Mouse (Mus musculus): ENCODE data around the gene Uchl5. TPM values are rescaled to one million over a fixed set of nuclear protein-coding genes. Genes with fewer than 3 reads are reported as not detected.

Uchl5 gene
- 88.5 and 99.1 TPM in 2 replicates for polyA plus RNA-seq (2015; fragmentation: Nextera tagmentation; extraction: Ambion mirVana)

- Histone ChIP-seq H3K27ac (ENCODE audit: low read length) (peak within 1 kb of the TSS; percentile 73), H3K9me3 (ENCODE audit: low read length) (no peaks in the 10 kb centered on the region), H3K9ac (replicated peaks; ENCODE audit: low read length) (peak within 1 kb of the TSS; percentile 92), H3K4me3 (ENCODE audit: low read length) (peak within 1 kb of the TSS; percentile 92), H3K27me3 (ENCODE audit: insufficient read depth, low read length) (no peaks in the 10 kb centered on the region), H3K36me3 (ENCODE audit: insufficient read depth, low read length) (no peaks in the 10 kb centered on the region), H3K4me1 (ENCODE audit: insufficient read depth, low read length) (peaks cover 19% of the 10 kb centered on the region; the same call in 1 of the 2 replicates), H3K4me2 (replicated peaks; ENCODE audit: low read depth, low read length) (peak within 1 kb of the TSS; percentile 94)
- WGBS, result under 1% methylated on average over 84 of the region's 84 CpGs
- ATAC-seq (ENCODE audit: low FRiP score, low TSS enrichment), result peak; percentile 97
Measured at GRCm38 (mm10) chr1:143776446-143777411, at the start of gene Uchl5, which contains the start of gene Trove2. Uchl5 (plus strand) TSS chr1:143777272. Trove2 (minus strand) TSS chr1:143777068.

DNA sequence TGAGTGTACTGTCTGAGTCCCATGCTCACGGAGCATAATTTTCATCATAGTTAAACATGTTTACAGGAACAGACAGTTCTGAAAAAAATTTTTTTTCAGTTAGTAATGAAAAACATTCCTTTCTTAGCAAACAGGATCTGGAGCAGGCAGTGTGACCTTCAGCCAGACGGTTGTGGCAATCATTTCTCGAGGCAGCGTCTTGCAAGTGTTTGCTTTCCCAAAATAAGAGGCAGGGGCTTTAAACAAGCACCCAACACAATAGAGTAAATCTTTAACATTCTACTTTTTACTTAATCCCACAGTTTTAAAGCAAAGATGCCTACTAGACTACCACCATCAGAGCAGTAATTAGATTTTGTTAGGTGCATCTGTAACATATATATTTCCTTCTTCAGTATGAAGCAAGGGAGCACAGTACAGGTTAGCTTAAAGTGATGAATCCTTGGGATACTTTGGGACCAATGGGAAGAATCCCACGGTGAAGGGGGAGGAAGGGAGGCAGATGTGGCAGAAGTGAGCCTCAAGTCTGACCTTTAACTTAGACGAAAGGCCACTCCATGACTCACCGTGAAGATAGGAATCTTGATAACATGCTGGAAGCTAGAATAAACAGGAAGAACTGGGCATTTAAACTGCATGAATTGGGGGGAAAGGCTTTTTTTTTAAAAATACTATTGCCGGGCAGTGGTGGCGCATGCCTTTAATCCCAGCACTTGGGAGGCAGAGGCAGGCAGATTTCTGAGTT is 49.2 kb upstream of the Uchl5 start:
- no peak for ATAC-seq (ENCODE audit: low FRiP score, low TSS enrichment)
- no peaks in the 10 kb centered on the region for H3K4me1 ChIP-seq (ENCODE audit: insufficient read depth, low read length)
- H3K27me3 ChIP-seq (ENCODE audit: insufficient read depth, low read length), result no peaks in the 10 kb centered on the region
- WGBS, result 59% methylated on average over 9 of the region's 9 CpGs
- H3K27ac ChIP-seq (ENCODE audit: low read length), result no peak overlapping the region
- no peaks in the 10 kb centered on the region for H3K36me3 ChIP-seq (ENCODE audit: insufficient read depth, low read length)
- no peak overlapping the region for H3K4me2 ChIP-seq (replicated peaks; ENCODE audit: low read depth, low read length)
- H3K4me3 ChIP-seq (ENCODE audit: low read length), result no peak overlapping the region
- no peak overlapping the region for H3K9ac ChIP-seq (replicated peaks; ENCODE audit: low read length)
- no peaks in the 10 kb centered on the region for H3K9me3 ChIP-seq (ENCODE audit: low read length)

- Histone ChIP-seq H3K36me3 (ENCODE audit: insufficient read depth, low read length) (no peaks in the 10 kb centered on the region), H3K4me1 (ENCODE audit: insufficient read depth, low read length) (no peaks in the 10 kb centered on the region), H3K4me3 (ENCODE audit: low read length) (no peak overlapping the region), H3K27me3 (ENCODE audit: insufficient read depth, low read length) (no peaks in the 10 kb centered on the region), H3K27ac (ENCODE audit: low read length) (no peak overlapping the region), H3K9ac (replicated peaks; ENCODE audit: low read length) (no peak overlapping the region), H3K9me3 (ENCODE audit: low read length) (no peaks in the 10 kb centered on the region), H3K4me2 (replicated peaks; ENCODE audit: low read depth, low read length) (no peak overlapping the region)
- ATAC-seq (ENCODE audit: low FRiP score, low TSS enrichment), result no peak
- 71% methylated on average over 2 of the region's 2 CpGs for WGBS
Measured at GRCm38 (mm10) chr1:143730899-143731298, 46.2 kb upstream of the Uchl5 start.

- H3K27me3 ChIP-seq (ENCODE audit: insufficient read depth, low read length), result no peaks in the 10 kb centered on the region
- no peak for ATAC-seq (ENCODE audit: low FRiP score, low TSS enrichment)
- H3K4me1 ChIP-seq (ENCODE audit: insufficient read depth, low read length), result no peaks in the 10 kb centered on the region
- WGBS, result 41% methylated on average over 4 of the region's 4 CpGs
- H3K4me3 ChIP-seq (ENCODE audit: low read length), result no peak overlapping the region
- no peak overlapping the region for H3K4me2 ChIP-seq (replicated peaks; ENCODE audit: low read depth, low read length)
- H3K9me3 ChIP-seq (ENCODE audit: low read length), result no peaks in the 10 kb centered on the region
- H3K9ac ChIP-seq (replicated peaks; ENCODE audit: low read length), result no peak overlapping the region
- H3K27ac ChIP-seq (ENCODE audit: low read length), result no peak overlapping the region
- no peaks in the 10 kb centered on the region for H3K36me3 ChIP-seq (ENCODE audit: insufficient read depth, low read length)
Measured at GRCm38 (mm10) chr1:143731691-143732090, 45.4 kb upstream of the Uchl5 start.

GRCm38 (mm10) chr1:143733914-143734410 is 43.1 kb upstream of the Uchl5 start:
- Histone ChIP-seq H3K9me3 (ENCODE audit: low read length) (no peaks in the 10 kb centered on the region), H3K9ac (replicated peaks; ENCODE audit: low read length) (no peak overlapping the region), H3K36me3 (ENCODE audit: insufficient read depth, low read length) (no peaks in the 10 kb centered on the region), H3K4me3 (ENCODE audit: low read length) (no peak overlapping the region), H3K27me3 (ENCODE audit: insufficient read depth, low read length) (no peaks in the 10 kb centered on the region), H3K4me2 (replicated peaks; ENCODE audit: low read depth, low read length) (no peak overlapping the region), H3K4me1 (ENCODE audit: insufficient read depth, low read length) (0 out of 2 replicates have a peak, but pooled peaks cover 2% of the 10 kb centered on the region), H3K27ac (ENCODE audit: low read length) (no peak overlapping the region)
- 80% methylated on average over 5 of the region's 5 CpGs for WGBS
- ATAC-seq (ENCODE audit: low FRiP score, low TSS enrichment), result no peak

DNA sequence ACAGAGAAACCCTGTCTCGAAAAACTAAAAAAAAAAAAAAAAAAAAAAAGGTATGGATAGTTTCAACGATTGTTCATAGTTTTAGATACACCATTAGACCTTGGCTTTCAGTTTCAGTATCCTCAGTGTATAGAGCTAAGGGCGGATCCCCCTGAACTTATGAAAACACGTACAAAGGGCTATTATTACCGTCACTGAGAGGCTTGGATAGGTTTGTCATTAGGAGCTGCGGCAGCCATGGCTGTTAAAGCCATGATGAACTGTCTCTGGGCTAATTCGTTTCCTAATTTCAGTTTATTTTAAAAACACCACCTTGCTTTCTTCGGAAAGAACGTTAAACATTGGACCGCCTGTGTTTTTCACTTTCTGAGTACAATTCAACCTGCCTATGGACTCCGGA is 38.3 kb upstream of the Uchl5 start:
- no peaks in the 10 kb centered on the region for H3K9me3 ChIP-seq (ENCODE audit: low read length)
- peak overlapping the region; percentile 68 for H3K4me2 ChIP-seq (replicated peaks; ENCODE audit: low read depth, low read length)
- 19% methylated on average over 11 of the region's 11 CpGs for WGBS
- H3K27ac ChIP-seq (ENCODE audit: low read length), result no peak overlapping the region
- peak overlapping the region; percentile 89 for H3K9ac ChIP-seq (replicated peaks; ENCODE audit: low read length)
- H3K4me3 ChIP-seq (ENCODE audit: low read length), result peak overlapping the region; percentile 77
- ATAC-seq (ENCODE audit: low FRiP score, low TSS enrichment), result peak; percentile 10; the same call in 1 of the 2 replicates
- H3K4me1 ChIP-seq (ENCODE audit: insufficient read depth, low read length), result 0 out of 2 replicates have a peak, but pooled peaks cover 2% of the 10 kb centered on the region
- H3K36me3 ChIP-seq (ENCODE audit: insufficient read depth, low read length), result peaks cover 8% of the 10 kb centered on the region; the same call in 1 of the 2 replicates
- no peaks in the 10 kb centered on the region for H3K27me3 ChIP-seq (ENCODE audit: insufficient read depth, low read length)

GRCm38 (mm10) chr1:143739361-143740350 is 37.4 kb upstream of the Uchl5 start:
- Histone ChIP-seq H3K27me3 (ENCODE audit: insufficient read depth, low read length) (no peaks in the 10 kb centered on the region), H3K4me1 (ENCODE audit: insufficient read depth, low read length) (0 out of 2 replicates have a peak, but pooled peaks cover 2% of the 10 kb centered on the region), H3K9ac (replicated peaks; ENCODE audit: low read length) (peak overlapping the region; percentile 89), H3K4me3 (ENCODE audit: low read length) (peak overlapping the region; percentile 77), H3K27ac (ENCODE audit: low read length) (peak overlapping the region; percentile 79), H3K36me3 (ENCODE audit: insufficient read depth, low read length) (peaks cover 8% of the 10 kb centered on the region; the same call in 1 of the 2 replicates), H3K4me2 (replicated peaks; ENCODE audit: low read depth, low read length) (peak overlapping the region; percentile 68), H3K9me3 (ENCODE audit: low read length) (no peaks in the 10 kb centered on the region)
- WGBS, result under 1% methylated on average over 63 of the region's 71 CpGs
- peak; percentile 94 for ATAC-seq (ENCODE audit: low FRiP score, low TSS enrichment)

GRCm38 (mm10) chr1:143740581-143740980 is 36.5 kb upstream of the Uchl5 start:
- Histone ChIP-seq H3K4me2 (replicated peaks; ENCODE audit: low read depth, low read length) (peak overlapping the region; percentile 68; the same call in 1 of the 2 replicates), H3K27me3 (ENCODE audit: insufficient read depth, low read length) (no peaks in the 10 kb centered on the region), H3K36me3 (ENCODE audit: insufficient read depth, low read length) (peaks cover 14% of the 10 kb centered on the region; the same call in 1 of the 2 replicates), H3K9me3 (ENCODE audit: low read length) (no peaks in the 10 kb centered on the region), H3K9ac (replicated peaks; ENCODE audit: low read length) (no peak overlapping the region), H3K27ac (ENCODE audit: low read length) (no peak overlapping the region), H3K4me1 (ENCODE audit: insufficient read depth, low read length) (0 out of 2 replicates have a peak, but pooled peaks cover 2% of the 10 kb centered on the region), H3K4me3 (ENCODE audit: low read length) (no peak overlapping the region)
- WGBS, result 89% methylated on average over 9 of the region's 10 CpGs
- ATAC-seq (ENCODE audit: low FRiP score, low TSS enrichment), result no peak
